Mouse (Mus musculus): ENCODE data around the gene Meis3.

The Meis3 gene

DNA sequence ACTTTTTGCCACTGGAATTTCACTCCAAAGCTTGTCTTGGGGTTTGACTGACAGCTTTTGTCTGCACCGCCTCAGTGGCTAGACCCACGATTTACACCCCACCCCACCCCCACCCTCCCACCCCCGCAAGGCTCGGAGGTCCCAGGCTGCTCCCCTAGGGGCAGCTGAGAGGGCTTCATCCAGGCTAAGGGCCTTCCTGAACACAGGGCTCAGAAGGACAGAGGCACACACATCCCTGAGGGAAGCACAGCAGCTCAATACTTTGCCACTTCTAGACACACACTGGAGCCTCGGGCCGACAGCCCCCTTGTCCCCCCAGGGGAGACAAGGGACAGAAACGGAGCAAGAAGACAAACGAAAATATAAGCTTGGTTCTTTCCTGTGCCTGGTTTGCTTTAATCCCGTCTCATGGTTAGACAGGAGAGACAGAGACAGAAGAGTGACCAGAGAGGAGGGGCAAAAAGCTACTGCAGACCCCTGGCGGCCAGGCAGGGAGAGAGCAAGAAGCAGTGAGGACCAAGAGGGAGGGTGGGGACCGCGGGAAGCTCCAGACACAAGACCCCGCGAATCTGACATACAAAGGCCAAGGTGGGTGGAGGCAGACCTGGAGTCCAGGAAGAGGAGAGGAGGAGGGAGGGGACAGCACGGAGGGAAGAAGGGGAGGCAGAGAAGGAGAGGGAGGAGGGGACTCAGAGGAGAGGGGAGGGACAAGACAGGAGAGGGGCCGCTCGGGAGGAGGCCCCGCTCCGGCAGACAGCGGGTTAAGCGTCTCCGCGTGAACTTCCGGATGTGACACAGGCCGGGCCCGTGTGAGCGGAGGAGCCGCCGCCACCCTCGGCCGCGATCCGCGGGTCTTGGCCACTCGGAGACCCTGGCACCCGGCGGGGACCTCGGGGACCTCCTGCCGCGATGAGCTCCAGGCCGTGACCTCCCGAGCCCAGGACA, at the start of gene Meis3:
Meis3 (plus strand) TSS at position 494 of the 945 bp plus-strand sequence.
- peak; percentile 23 to 46 for DNase-seq (ENCODE audit: low spot score in 2 of 2)

DNA sequence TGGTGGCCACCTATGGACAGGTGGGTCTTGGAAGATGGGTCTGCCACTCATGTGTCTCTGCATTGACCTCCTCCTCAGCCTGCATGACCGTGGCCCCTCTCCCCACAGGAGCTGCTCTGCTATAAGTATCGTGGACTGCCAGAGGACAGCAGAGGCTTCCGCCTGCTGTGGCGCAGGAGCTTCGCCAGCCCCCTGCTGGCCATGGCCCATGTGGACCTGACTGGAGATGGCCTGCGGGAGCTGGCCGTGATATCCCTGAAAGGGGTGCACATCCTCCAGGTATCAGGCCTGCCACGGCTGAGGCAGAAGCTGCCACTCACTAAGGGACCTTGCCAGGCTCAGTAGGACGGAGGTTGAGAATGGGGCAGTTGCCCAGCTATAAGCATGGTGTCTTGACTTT, 49.1 kb upstream of the Meis3 start:
- DNase-seq (ENCODE audit: low spot score in 2 of 2): no peak

- no peak for DNase-seq (ENCODE audit: low spot score in 2 of 2)
Observed at GRCm38 (mm10) chr7:16128344-16128743, 46.5 kb upstream of the Meis3 start.

DNA sequence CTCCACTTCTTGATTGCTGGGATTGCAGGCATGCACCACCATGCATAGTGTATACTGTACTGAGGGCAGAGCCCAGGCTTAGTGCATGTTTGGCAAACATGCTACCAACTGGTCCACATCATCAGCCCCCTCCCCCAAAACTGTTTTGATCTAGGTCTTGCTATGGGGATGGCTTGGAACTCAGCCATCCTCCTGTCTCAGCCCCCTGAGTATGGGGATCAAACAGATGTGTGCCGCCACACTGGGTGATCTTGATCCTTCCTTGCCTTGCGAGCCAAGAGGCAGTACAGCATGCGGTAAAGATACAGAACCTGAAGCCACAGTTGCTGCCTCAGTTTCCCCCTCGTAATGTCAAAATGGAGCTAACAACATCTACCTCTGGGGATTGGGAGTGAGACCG, 46.0 kb upstream of the Meis3 start:
- no peak for DNase-seq (ENCODE audit: low spot score in 2 of 2)

GRCm38 (mm10) chr7:16129421-16129845, 45.5 kb upstream of the Meis3 start, which contains the start of gene Slc8a2:
Gene Slc8a2, plus strand, starts transcription at chr7:16129826.
- peak; percentile 32 to 57 for DNase-seq (ENCODE audit: low spot score in 2 of 2)

GRCm38 (mm10) chr7:16129846-16130691, 44.8 kb upstream of the Meis3 start:
- DNase-seq (ENCODE audit: low spot score in 2 of 2): no peak

DNA sequence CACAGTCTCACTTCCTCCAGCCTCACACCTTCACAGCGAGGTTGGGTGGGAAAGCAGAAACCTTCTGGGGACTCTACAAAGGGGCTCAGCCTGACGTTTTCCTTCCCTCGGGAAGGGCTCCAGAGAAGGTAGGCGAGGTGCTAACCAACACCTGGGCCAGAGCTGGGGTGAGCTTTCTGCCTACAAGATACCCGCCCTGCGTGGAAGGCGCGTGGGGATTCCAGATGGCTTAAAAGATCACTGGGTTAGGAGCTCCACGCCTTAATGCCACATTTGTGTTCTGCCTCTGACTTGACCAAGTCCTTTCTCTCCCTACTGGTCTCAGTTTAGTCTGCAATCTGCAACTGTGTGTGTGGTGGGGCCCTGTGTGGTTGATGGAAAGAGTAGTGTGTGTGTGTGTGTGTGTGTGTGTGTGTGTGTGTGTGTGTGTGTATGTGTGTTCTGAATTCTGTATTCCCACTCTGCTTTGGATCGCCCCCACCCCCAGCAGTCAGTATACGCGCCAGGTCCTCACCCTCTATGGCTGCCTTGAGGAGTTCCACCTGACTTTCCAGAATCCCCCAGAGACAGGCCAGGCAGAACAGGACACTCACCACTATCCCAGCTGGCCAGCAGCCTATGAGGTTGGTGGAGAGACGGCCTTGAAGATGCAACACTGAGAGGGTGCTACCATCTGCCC, 43.8 kb upstream of the Meis3 start:
- DNase-seq (ENCODE audit: low spot score in 2 of 2): no peak

DNA sequence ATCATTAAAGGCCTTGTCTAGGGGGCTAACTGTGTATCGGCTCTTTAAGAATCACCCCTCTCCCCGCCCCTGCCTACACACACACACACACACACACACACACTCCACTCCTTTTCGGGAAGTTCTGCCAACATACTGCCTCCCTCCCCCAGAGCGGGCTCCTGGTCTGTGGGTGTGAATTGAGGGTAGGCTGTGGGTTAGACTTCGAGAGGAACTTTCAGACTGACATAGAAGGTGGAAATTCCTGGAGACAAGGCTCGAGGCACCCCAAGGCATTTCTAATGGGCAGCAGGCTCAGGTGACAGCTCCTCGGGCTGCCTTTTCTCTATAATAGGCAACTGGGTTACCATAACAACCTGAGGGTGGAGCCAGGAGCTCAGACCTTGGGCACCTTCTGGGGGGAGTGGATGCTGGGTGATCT, 42.7 kb upstream of the Meis3 start:
- DNase-seq (ENCODE audit: low spot score in 2 of 2): no peak

DNA sequence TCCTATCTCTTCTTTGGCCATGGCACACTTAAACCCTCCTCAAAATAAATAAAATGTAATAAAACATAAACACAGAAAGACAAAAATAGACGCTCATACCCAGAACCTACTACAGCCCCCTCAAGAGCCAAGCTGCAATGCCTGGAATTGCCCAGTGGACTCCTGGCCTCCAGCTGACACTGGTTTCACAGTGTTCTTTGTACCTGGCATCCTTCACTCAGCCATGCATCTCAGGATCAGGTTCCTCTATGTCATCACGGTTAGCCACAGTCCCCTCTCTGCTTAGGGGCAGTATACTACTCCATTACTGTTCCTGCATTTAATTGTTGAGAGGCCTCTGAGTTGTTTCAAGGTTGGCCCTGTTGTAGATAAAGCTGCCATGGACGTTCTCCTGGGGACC, 42.0 kb upstream of the Meis3 start:
- no peak for DNase-seq (ENCODE audit: low spot score in 2 of 2)

DNA sequence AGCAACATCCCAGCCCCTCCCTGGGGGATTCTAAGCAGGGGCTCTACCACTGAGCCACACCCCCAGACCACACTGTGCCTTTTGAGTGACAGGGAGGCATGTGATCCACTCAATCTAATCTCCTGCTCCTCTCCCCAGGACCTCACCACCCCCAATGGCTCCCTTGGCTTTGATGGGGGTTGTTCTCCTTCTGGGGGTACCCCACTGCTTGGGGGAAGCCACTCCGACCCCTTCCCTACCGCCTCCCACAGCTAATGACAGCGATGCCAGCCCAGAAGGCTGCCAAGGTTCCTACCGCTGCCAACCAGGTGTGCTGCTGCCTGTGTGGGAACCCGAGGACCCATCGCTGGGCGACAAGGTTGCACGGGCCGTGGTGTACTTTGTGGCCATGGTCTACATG, 41.2 kb upstream of the Meis3 start:
- no peak for DNase-seq (ENCODE audit: low spot score in 2 of 2)

DNA sequence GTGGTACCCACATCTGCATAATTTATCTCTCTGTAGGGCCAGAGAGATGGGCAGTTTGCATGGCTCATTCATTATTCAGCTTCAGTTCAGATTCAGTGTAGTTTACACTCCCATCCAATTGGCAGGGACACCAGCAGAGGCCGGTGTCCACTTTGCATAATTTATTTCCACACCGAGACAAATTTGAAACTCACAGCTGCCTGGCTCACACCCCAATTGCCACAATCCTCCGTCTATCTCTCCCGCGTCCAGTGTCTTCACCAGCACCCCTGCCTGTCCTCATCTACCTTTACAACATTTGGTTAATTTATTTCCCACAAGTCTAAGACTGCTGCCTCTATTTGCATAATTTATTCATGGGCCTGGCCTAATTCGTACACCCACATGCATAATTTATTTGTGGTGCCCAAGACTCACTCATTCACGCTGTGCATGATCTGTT, 39.9 kb upstream of the Meis3 start:
- no peak for DNase-seq (ENCODE audit: low spot score in 2 of 2)

DNA sequence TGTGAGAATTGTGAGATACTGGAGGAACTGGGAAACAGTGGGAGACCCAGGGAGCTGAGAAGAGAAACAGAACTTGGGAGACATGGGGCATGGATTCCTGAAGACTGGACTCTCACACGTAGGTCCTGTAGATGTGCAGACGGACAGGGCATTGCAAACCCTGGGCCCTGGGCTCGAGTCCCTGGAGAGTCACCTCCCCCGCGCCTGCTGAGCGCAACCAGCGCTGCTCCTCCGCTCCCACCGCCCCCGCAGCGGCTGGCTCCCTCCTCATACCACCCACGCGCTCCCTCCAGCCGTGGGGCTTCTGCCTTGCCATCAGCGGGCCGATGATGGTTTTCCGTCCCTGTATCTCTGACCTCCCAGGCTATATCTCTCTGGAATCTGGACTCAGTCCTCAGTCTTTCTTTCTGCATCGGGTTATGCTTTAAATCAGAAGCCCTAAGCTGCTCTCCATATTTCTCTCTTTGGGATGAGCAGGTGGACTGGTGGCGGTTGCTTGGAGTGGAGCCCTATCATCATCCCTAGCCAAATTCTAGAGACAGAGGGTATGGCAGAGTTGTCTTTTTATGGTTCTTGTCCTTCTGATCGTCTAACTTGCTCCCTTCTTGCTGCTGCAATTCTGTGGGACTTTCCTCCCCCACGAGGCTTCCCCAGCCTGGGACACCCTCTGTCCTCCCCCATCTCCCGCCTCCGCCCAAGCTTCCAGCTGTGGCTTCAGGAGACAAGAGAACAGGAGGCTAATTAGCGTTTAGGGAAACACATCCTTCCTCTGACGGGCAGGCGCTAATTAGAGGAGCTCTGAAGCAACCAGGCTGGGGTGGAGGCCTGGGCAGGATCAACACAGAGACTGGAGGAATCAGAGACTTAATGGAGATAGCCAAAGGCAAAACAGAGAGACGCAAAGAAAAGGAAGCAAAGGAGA, 28.1 kb upstream of the Meis3 start:
- DNase-seq (ENCODE audit: low spot score in 2 of 2): no peak

- DNase-seq (ENCODE audit: low spot score in 2 of 2): peak in 1 of 2 experiments; percentile 21
Observed at GRCm38 (mm10) chr7:16147643-16148042, 27.2 kb upstream of the Meis3 start.

DNA sequence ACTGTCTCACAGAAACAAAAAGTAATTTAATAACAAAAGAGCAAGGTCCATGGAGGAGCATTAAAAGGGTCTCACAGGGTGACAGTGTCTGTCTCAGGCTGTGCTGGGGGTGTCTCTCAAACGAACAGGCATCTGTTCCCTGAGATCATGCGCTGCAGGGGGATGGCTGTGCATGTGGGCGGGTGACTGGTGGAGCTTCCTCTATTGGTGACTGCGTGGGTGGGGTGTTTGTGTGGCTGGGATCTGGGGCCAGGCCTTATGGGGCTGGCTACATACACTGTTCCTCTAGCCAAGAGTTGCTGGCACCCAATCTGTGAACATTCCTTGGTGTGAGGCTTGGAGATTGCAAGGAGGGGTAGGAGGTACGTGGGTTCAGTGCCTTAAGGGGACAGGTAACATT, 25.6 kb upstream of the Meis3 start:
- peak in 1 of 2 experiments; percentile 11 for DNase-seq (ENCODE audit: low spot score in 2 of 2)

GRCm38 (mm10) chr7:16150191-16151145, 24.4 kb upstream of the Meis3 start:
- no peak for DNase-seq (ENCODE audit: low spot score in 2 of 2)

DNA sequence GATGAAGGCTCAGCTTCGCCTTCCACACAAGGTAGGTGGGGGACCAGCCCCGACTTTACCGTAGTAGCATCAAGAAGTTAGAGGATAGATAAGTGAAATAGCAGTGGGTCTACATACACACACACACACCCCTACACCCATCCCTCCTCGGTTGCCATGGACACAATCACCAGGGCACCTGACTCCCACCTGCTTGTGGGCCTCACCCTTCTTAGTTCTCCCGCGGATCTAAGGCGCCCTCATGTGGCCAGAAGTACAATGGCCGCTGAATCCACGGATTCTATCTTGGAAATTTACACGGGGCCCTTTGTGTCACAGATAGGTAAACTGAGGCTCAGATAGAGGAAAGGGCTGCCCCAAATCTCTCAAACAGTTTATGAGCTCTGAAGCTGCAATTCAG, 21.4 kb upstream of the Meis3 start:
- peak in 1 of 2 experiments; percentile 48 for DNase-seq (ENCODE audit: low spot score in 2 of 2)

GRCm38 (mm10) chr7:16155132-16155872, 19.6 kb upstream of the Meis3 start:
- DNase-seq (ENCODE audit: low spot score in 2 of 2): no peak

DNA sequence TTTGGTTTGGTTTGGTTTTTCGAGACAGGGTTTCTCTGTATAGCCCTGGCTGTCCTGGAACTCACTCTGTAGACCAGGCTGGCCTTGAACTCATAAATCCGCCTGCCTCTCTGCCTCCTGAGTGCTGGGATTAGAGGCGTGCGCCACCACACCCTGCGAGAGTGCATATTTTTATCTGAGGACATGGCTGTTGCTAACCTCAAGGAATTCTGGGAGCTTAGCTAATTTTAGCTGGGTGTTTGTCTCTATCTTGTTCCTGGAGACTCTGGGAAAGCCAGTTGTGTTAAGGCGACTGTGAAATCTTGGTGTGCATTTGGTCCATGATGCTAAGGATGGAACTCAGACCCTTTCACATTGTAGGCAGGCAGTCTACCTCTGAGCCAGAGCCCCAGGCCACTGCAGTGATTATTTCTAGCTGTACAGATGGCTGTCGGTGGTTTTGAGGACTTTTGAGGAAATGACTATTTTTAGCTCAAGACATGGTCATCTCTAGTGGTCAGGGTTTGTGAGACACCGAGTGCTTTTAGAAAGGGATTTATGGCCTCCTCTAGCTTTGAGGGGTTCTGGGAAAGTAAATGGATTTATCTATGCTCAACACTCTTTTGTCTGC, 18.7 kb upstream of the Meis3 start:
- DNase-seq (ENCODE audit: low spot score in 2 of 2): no peak

All from natural killer cell, adult 2 months (primary cell).